Mouse (Mus musculus): ENCODE data around the gene Samd5. TPM values are rescaled to one million over a fixed set of nuclear protein-coding genes. Genes with fewer than 3 reads are reported as not detected.

Samd5 gene
- 4.3 and 4.9 TPM in 2 replicates for polyA plus RNA-seq (2015; fragmentation: Nextera tagmentation; extraction: Ambion mirVana)

DNA sequence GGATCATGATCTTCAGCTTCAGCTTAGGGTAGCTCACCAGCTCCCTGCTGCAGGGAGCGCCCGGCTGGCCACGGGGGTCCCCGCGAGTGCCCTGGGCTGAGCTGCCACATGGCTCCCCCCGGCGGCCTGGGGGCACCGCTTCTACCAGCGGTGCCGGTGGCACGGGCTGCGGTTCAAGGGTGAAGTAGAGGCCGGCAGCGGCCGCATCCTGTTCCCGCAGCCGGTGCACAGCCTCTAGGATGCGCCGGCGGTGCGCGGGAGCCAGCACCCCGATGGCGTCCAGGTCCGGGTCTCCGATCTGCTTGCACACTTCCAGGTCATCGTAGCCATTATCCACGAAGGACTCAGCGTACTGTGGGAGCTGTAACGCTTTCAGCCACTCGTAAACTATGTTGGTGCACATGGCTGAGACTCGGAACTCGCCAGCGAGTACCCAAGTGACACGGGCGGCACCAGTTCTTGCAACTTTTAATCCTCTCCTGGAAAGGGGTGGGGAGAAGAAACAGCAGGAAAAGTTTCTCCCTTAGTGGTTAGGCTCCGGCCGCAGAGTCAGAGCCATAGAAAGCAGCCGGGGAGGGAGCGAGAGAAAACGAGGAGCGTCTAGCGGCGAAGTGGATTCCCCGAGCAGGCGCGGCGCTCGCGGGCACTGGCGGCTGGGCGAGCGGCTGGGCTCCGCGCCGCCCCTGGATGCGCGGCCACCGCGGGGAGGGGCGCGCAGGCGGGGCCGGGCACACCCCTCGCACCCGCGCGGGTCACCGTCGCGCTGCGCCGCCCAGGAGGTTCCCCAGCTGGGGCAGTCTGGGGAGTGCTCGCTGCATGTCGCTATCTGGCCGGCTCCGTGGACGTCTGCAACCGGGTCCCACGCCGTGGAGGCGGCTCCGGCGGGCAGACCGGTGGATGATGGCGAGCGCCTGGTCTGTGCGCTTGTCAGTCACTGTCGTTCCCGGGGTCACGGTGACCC lies at the start of gene Samd5:
TSS of gene Samd5 (minus strand) at position 648 of the 961 bp plus-strand sequence.
- ATAC-seq (ENCODE audit: low FRiP score, low read depth): peak; percentile 77
- H3K9ac ChIP-seq: peak within 1 kb of the TSS; percentile 74
- H3K4me3 ChIP-seq: peak within 1 kb of the TSS; percentile 76
- no peaks in the 10 kb centered on the region for H3K27me3 ChIP-seq
- H3K9me3 ChIP-seq: no peaks in the 10 kb centered on the region
- WGBS: under 1% methylated on average over 76 of the region's 91 CpGs
- peak within 1 kb of the TSS; percentile 78 for H3K4me2 ChIP-seq
- H3K27ac ChIP-seq (replicated peaks): peak within 1 kb of the TSS; percentile 78
- H3K4me1 ChIP-seq (replicated peaks): peaks cover 33% of the 10 kb centered on the region
- no peaks in the 10 kb centered on the region for H3K36me3 ChIP-seq

DNA sequence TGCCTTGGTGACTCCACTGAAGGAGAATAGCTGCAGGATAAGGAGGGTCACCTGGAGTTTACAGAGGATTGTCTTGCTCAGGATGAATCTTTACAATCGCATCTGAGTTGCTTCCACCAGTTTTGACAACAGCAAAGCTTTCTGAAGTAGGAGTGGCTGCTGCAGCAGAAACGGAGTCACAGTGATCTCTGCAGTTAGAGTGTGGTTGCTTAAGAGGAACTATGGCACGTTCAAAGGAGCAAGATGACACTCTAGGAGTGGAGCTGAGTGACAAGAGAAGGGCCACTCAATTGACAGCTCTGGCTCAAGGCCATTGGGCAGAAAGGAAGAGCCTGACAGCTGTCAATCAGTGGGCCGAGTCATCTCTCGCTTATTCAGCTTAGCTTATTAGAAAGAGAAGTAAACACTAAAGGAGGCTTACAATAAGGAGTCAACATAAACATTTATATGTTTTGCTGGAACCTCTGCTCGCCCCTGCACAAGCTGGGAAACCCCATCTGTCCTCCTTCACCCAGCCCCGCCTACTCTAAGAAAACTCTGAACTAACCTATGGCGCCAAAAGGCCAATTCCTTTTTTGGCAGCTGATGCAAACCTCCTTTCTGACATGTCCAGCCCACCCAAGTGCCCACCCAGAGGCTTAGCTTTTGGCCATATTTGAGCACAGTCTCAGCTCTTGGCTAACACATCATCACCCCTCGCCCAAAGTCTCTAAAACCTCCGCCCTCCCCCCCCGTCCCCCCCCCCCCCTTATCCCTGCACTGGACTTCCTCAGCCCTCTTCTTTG lies 47.7 kb upstream of the Samd5 start:
- Histone ChIP-seq H3K36me3 (no peaks in the 10 kb centered on the region), H3K9me3 (no peaks in the 10 kb centered on the region), H3K4me3 (no peak overlapping the region), H3K4me1 (replicated peaks) (no peaks in the 10 kb centered on the region; the same call in 1 of the 2 replicates), H3K27ac (replicated peaks) (no peak overlapping the region), H3K4me2 (no peak overlapping the region), H3K27me3 (no peaks in the 10 kb centered on the region), H3K9ac (no peak overlapping the region)
- WGBS: 82% methylated on average over 11 of the region's 11 CpGs
- ATAC-seq (ENCODE audit: low FRiP score, low read depth): no peak

DNA sequence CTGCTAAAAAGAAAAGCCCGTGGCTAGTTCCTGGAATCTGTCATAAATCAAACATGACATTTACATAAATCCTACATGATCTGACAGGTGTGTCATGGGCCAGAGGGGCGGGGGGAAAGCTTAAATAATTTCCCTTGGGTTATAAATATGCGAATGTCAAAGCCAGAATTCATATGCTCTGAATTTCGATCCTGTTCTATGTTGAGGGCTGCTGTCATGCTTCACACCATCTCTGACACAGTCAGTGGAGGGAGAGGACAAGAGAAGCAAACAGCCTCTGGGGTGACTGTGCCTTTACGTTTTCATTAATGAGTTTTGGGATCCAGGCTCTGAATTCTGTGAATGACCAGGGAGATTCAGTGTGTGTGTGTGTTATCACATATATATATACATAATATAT lies 45.0 kb upstream of the Samd5 start:
- Histone ChIP-seq H3K27ac (replicated peaks) (no peak overlapping the region), H3K36me3 (no peaks in the 10 kb centered on the region), H3K4me1 (replicated peaks) (no peaks in the 10 kb centered on the region; the same call in 1 of the 2 replicates), H3K4me3 (no peak overlapping the region), H3K4me2 (no peak overlapping the region), H3K9me3 (no peaks in the 10 kb centered on the region), H3K9ac (no peak overlapping the region), H3K27me3 (no peaks in the 10 kb centered on the region)
- WGBS: 45% methylated on average over 5 of the region's 5 CpGs
- no peak for ATAC-seq (ENCODE audit: low FRiP score, low read depth)

DNA sequence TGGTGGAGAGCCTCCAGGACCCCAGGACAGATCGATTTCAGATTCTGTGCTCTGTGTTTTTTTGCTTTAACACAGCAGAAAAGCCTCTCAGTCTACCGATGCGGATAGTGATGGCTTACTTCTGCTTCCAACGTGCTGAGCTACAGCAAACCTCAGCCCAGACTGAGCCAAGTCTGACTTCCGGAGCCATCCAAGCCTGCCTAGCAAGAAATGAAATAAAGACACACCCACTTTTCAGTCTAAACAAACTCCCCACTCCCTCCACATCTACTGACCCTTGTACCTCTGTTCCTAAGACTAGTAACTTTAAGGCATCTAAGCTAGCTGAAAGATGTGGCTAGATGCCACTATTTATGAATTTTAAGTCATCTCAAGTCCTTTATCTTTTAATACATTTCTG lies 43.1 kb upstream of the Samd5 start:
- Histone ChIP-seq H3K9me3 (no peaks in the 10 kb centered on the region), H3K27ac (replicated peaks) (no peak overlapping the region), H3K9ac (no peak overlapping the region), H3K27me3 (no peaks in the 10 kb centered on the region), H3K4me3 (no peak overlapping the region), H3K36me3 (no peaks in the 10 kb centered on the region), H3K4me2 (no peak overlapping the region), H3K4me1 (replicated peaks) (no peaks in the 10 kb centered on the region; the same call in 1 of the 2 replicates)
- 84% methylated on average over 5 of the region's 5 CpGs for WGBS
- ATAC-seq (ENCODE audit: low FRiP score, low read depth): no peak

DNA sequence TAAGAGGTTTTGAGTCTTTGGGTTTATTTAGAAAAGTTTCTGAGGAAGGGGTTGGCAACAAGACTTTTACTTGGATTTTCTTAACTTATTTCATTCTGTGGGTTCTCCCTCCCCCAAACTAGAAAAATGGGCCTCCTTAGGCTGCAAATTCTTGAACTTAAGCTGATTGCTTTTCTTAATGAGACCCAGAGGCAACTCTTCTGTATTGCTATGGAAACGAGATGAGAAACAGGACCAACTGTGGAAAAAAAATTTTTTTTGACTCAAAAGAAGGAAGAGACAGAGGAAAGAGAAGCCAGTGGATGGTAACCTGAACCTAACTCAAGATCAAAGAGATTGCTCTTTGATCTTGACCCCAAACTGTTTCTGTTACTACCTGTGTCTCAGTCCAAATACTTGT lies 29.9 kb upstream of the Samd5 start:
- 51% methylated on average over 1 of the region's 1 CpGs for WGBS
- Histone ChIP-seq H3K27ac (replicated peaks) (no peak overlapping the region), H3K9me3 (no peaks in the 10 kb centered on the region), H3K36me3 (no peaks in the 10 kb centered on the region), H3K27me3 (no peaks in the 10 kb centered on the region), H3K4me3 (no peak overlapping the region), H3K4me2 (no peak overlapping the region), H3K9ac (no peak overlapping the region), H3K4me1 (replicated peaks) (no peaks in the 10 kb centered on the region)
- ATAC-seq (ENCODE audit: low FRiP score, low read depth): no peak

DNA sequence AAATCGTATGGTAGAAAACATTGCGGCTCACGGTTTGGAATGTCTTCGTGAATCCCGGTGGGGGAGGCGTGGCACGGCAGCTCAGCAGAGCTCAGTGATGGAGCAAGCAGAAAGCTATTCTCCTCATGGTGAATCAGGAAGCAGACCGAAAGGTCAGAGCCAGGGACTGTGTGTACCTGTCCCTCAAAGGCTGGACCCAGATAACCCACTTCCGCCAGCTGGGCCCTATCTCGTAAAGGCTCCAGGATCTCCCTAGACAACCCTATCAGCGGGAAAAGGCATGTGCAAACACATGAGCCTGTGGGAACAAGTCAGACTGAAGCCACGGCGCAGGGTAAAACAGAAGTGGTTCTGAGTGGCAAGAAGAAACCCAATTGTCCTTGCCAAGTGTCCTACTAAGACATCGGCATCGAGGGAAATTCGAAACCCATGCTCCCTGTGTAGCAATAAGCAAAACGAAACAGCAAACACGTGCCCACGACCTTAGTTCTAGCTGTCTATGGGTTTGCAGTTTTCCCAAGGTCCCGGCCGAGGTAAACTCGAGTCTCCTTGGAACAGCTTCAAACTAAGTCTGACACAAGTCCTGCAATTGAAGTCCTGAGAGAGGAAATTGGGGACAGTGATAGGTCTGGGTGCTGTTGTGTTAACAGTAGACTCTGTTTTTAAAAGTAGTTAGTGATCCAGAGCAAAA lies 24.2 kb upstream of the Samd5 start:
- 92% methylated on average over 22 of the region's 22 CpGs for WGBS
- no peak for ATAC-seq (ENCODE audit: low FRiP score, low read depth)
- no peak overlapping the region for H3K4me3 ChIP-seq
- H3K4me2 ChIP-seq: no peak overlapping the region
- H3K9ac ChIP-seq: no peak overlapping the region
- H3K36me3 ChIP-seq: no peaks in the 10 kb centered on the region
- H3K9me3 ChIP-seq: no peaks in the 10 kb centered on the region
- H3K27ac ChIP-seq (replicated peaks): no peak overlapping the region
- no peaks in the 10 kb centered on the region for H3K4me1 ChIP-seq (replicated peaks)
- no peaks in the 10 kb centered on the region for H3K27me3 ChIP-seq

DNA sequence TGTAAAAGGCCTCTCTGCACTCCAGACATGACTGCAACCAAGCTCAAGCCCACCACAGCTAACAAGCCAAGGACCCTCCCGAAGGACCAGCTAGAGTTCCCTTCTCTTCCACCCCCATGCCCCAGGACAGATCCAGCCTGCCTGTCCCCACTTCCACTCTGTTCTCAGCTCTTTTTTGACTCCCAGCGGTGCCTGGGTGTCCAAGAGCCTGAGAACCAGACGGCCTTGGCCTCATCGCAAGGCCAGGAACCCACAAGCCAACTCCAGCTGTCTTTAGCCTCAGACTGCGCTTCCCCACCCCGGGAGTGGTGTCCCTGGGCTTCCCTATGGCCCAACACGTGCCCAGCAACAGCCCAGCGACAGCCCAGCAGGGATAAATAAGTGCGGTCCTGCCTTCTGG lies 23.1 kb upstream of the Samd5 start:
- no peaks in the 10 kb centered on the region for H3K9me3 ChIP-seq
- no peaks in the 10 kb centered on the region for H3K27me3 ChIP-seq
- no peak overlapping the region for H3K9ac ChIP-seq
- H3K4me3 ChIP-seq: no peak overlapping the region
- 75% methylated on average over 9 of the region's 9 CpGs for whole genome bisulfite sequencing
- H3K4me1 ChIP-seq (replicated peaks): no peaks in the 10 kb centered on the region
- no peak overlapping the region for H3K4me2 ChIP-seq
- H3K27ac ChIP-seq (replicated peaks): no peak overlapping the region
- no peaks in the 10 kb centered on the region for H3K36me3 ChIP-seq
- ATAC-seq (ENCODE audit: low FRiP score, low read depth): no peak

DNA sequence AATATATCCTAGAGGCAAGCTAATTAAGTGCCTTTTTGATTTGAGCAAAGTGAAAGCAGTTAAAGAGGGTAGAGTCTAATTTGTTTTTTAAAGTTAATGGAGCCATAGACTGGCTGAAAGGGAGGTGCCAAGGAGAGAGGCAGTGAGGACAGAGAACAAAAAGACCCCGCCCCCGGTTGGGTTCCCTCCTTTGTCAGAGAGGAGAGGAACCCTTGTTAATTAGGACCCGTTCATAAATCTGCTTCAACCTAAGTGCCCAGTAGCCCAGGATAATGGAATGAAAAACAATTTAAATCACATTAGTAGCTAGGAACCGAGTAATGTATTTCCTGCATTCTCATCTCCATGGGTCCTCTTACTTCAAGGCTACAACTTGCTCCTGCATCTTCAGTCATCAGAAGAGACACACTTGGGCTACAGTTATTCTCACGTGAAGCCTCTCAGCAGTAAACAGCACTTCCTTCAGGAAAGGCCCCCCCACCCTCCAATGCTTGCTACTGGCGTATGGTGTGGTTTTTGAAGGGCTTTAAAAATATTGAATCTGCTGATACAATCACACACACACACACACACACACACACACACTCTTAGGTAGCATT lies 21.6 kb upstream of the Samd5 start:
- ATAC-seq (ENCODE audit: low FRiP score, low read depth): no peak
- no peak overlapping the region for H3K4me2 ChIP-seq
- H3K9me3 ChIP-seq: no peaks in the 10 kb centered on the region
- 24% methylated on average over 6 of the region's 6 CpGs for WGBS
- H3K27ac ChIP-seq (replicated peaks): no peak overlapping the region
- no peaks in the 10 kb centered on the region for H3K27me3 ChIP-seq
- H3K36me3 ChIP-seq: no peaks in the 10 kb centered on the region
- H3K9ac ChIP-seq: no peak overlapping the region
- no peak overlapping the region for H3K4me3 ChIP-seq
- no peaks in the 10 kb centered on the region for H3K4me1 ChIP-seq (replicated peaks)

DNA sequence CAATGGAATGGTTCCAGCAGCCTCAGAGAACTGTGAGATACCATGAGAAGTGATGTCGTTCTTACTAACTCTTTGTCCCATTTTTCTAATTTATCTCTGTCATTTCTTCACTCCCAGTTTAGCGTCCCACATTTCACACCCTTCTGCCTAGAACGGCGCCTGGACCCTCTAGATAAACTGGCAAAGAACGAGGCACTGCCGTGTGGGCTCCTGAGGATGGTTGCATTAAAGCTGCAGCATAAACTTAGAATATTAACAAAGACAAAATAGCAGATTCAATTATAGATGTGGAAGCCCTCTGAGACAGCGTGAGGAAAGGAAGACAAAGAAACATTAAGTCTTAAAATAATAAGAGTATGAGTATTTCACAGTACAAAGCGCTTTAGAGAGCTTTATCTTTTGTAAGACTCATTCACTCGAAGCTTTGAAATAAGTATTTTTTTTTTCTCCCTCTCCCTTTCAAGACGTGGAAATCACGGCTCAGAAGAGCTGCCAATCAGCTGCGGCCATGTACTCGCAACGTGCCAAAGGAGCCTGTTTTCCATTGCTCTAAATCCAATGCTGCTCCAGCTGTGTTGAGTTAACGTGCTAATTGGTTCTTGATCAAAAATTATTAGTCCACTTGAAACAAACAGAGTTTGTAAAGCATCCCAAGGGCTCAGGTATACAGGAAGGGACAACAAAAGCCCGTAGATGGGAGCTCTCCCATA lies 19.1 kb upstream of the Samd5 start:
- Histone ChIP-seq H3K27ac (replicated peaks) (no peak overlapping the region; the same call in 1 of the 2 replicates), H3K9ac (no peak overlapping the region), H3K36me3 (no peaks in the 10 kb centered on the region), H3K4me3 (no peak overlapping the region), H3K9me3 (no peaks in the 10 kb centered on the region), H3K27me3 (no peaks in the 10 kb centered on the region), H3K4me2 (peak overlapping the region; percentile 4; the same call in 1 of the 2 replicates), H3K4me1 (replicated peaks) (no peaks in the 10 kb centered on the region)
- whole genome bisulfite sequencing: 53% methylated on average over 16 of the region's 16 CpGs
- no peak for ATAC-seq (ENCODE audit: low FRiP score, low read depth)

DNA sequence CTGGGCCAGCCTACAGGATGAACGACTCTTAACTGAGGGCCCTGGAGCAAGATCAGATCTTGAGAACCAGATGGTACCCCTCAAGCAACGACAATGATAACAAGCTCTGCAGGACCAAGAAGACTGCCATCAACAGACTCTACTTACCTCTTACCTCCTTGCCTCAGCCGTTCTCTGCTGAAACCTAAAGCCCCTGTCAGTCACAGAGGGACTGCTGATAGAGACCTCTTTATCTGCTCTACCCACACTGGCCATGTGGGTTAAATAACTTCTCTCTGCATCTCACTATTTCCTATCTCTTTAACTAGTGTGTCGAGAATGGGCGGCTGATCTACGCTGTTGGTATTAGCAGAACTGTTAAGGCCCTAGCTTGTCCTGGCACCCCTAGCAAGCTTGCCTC lies 5.9 kb upstream of the Samd5 start:
- ATAC-seq (ENCODE audit: low FRiP score, low read depth): no peak
- no peaks in the 10 kb centered on the region for H3K36me3 ChIP-seq
- no peak overlapping the region for H3K9ac ChIP-seq
- H3K4me2 ChIP-seq: no peak overlapping the region
- no peaks in the 10 kb centered on the region for H3K9me3 ChIP-seq
- no peak overlapping the region for H3K4me3 ChIP-seq
- H3K27me3 ChIP-seq: no peaks in the 10 kb centered on the region
- H3K27ac ChIP-seq (replicated peaks): no peak overlapping the region
- H3K4me1 ChIP-seq (replicated peaks): peaks cover 15% of the 10 kb centered on the region; the same call in 1 of the 2 replicates
- 95% methylated on average over 6 of the region's 6 CpGs for WGBS

DNA sequence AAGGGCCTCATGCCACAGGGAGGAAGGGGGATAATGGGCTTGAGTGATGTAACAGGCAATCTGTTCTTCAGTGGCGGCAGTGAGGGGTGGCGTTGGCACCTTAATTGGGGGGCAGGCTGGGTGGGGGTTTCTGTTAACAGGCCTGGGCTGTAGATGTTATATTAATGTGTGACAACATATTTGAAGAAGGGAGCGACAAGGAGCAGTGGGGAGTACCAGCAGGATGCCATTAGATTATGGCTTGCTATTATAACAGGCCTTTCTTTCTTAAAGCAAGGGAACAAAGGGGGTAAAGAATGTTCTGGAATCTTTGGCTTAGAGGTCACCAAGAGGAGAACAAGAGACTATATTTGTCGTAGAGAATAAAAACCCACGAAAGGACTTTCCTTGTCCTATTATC lies 4.9 kb upstream of the Samd5 start:
- Histone ChIP-seq H3K9me3 (no peaks in the 10 kb centered on the region), H3K4me1 (replicated peaks) (peaks cover 18% of the 10 kb centered on the region; the same call in 1 of the 2 replicates), H3K9ac (no peak overlapping the region), H3K4me2 (no peak overlapping the region), H3K27me3 (no peaks in the 10 kb centered on the region), H3K36me3 (no peaks in the 10 kb centered on the region), H3K27ac (replicated peaks) (no peak overlapping the region), H3K4me3 (no peak overlapping the region)
- ATAC-seq (ENCODE audit: low FRiP score, low read depth): no peak
- 26% methylated on average over 5 of the region's 5 CpGs for WGBS
